Mouse (Mus musculus): ENCODE measurements around the gene Gipc3. TPM values are rescaled to one million over a fixed set of nuclear protein-coding genes. Genes with fewer than 3 reads are reported as not detected.

Gene Gipc3
- total RNA-seq, 2 experiments from 2014 or later = 2.2 to 3.3 TPM

DNA sequence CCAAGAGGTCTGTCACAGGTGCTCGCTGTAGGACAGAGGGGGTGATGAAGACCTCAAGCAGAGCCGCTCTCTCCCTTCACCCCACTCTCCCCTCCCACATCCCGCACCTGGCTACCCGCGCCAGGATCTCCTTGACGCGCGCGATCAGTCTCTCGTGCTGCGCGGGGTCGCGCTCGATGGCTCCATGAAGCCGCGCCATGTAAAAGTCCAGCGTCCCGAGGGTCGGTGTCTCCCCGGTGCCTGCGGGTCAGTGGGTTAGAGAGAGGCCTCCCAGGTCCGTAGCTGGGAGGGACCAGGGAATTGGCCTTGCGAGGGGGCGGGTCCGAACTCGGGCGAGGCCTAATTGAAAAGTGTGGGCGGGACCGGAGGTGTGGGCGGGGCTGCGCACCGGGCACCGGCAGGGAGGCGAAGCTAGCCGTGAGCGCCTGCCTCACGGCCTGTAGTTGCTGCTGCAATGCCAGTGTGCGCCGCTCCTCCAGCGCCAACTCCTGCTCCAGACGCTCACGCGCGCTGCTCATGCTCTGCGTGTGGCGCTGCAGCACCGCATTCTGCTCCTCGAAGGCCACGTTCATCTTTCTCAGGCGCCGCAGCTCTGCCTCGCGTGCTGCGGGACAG, 3.5 kb upstream of the Gipc3 start:
- peak; percentile 53 for DNase-seq

GRCm38 (mm10) chr10:81345162-81345534, 2.1 kb upstream of the Gipc3 start:
- DNase-seq = no peak

DNA sequence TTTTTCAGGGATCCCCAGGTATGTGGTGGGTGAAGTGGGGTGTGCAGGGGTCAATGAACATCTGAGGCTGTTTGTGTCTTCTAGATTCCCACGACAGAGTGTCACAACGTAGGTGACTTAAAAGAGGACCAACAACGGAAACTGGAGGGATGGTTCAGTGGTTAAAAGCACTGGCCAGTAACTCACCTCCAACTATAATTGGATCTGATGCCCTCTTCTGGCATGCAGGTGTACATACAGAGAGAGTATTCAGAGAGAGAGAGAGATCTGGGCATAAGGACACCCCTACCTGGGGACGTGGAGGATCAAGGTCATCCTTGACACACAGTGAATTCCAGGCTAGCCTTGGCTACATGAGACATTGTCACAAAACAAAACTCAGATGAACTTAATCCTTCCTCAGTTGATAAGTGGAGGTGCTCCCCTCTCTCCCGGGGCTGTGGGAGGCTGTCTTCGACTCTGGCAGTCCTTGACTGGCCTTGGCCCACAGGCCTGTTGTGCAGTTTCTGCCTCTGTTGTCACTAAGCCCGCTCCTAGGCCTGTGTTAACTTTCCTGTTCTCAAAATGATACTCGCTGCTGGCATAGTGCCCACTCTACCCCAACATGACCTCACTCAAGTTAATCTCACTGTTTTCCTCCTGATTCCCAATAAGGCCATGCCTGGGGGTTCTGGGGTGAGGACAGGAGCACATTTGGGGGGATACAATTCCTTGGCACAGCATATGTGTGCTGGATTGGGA, 1.5 kb upstream of the Gipc3 start:
- peak; percentile 58 for DNase-seq

DNA sequence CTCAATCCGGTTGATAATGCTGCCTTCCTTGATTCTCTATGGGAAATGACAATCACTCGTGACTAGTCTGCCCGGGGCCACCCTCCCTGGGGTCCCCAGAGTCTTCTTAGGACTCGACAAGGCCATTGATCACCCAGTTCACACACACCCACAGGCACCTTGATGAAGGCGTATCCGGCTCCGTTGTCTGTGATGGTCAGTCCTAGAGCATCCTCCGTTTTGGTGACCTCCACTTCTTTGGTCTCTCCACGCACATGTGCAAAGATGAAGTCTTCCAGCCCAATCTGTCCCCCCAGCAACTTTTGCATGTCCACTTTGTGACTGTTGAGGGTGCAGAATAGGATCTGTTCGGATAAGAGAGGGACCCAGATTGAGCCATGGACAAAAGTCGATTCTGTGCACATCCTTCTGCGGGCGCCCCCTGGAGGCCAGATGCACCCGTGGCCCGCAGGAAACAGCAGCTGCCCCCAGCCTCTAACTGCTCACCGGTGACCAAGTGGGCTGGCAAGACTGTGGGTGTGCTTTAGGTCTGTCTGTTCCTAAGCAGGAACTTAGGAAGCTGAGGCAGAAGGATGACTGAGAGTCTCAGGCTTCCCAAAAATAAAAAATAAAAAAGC, 1.6 kb downstream of the Gipc3 start:
- DNase-seq = peak; percentile 85

GRCm38 (mm10) chr10:81340551-81341332, 2.3 kb downstream of the Gipc3 start:
- no peak for DNase-seq

DNA sequence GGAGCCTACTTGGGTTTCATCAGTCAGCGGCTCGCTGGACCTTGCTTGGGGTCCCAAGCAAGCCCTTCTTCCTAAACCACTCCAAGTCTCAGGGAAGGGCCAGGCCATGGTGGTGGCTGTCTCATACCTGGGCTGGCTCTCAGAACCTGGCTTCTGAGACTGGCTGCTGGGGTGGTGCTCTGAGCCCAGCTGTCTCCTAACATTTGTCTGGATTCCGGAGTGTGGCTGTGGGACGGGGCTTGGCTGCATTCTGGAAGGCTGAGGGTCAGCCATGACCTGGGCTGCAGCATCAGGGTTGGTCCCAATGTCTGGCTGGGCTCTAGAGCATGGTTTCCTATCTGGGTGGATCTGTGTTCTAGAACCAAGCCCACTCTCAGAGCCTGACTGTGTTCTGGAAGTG, 6.5 kb downstream of the Gipc3 start:
- DNase-seq = no peak

- peak; percentile 68 for DNase-seq
These were observed 7.4 kb downstream of the Gipc3 start for GRCm38 (mm10) chr10:81335393-81336340.

- no peak for DNase-seq
These were observed 8.7 kb downstream of the Gipc3 start for GRCm38 (mm10) chr10:81334324-81334723.

DNA sequence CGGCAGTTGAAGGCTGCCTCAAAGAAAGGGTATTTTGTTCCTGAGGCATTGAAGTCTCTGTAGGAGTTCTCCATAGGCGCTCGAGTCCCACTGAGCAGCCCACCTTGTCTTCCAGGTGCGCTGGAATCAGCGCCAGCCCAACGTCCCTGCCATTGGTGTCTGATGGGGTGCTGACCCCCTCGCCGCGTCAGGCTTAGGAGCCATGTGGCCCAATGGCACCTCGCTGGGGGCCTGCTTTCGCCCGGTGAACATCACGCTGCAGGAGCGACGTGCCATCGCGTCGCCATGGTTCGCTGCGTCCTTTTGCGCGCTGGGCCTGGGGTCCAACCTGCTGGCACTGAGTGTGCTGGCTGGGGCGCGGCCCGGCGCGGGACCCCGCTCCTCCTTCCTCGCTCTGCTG, 10.8 kb downstream of the Gipc3 start:
- no peak for DNase-seq

DNA sequence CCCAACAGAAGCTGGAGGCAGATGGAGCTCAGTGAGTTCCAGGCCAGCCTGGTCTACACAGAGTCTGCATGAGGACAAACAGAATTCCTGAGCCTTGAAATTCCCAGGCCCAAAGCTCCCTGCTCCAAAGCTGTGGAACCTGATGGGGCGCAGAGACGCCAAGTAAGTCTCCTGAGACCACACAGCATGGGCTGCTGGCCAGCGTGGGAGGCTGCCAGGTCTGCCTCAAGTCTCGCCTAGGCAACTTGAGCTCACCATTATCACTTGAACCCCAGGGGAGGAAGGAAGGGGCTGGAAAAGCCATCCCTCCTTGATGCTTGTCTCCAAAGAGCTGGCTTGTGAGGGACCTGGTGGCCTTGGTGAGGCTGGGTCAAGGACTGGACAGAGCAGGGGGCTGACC, 13.1 kb downstream of the Gipc3 start:
- DNase-seq = peak; percentile 66

DNA sequence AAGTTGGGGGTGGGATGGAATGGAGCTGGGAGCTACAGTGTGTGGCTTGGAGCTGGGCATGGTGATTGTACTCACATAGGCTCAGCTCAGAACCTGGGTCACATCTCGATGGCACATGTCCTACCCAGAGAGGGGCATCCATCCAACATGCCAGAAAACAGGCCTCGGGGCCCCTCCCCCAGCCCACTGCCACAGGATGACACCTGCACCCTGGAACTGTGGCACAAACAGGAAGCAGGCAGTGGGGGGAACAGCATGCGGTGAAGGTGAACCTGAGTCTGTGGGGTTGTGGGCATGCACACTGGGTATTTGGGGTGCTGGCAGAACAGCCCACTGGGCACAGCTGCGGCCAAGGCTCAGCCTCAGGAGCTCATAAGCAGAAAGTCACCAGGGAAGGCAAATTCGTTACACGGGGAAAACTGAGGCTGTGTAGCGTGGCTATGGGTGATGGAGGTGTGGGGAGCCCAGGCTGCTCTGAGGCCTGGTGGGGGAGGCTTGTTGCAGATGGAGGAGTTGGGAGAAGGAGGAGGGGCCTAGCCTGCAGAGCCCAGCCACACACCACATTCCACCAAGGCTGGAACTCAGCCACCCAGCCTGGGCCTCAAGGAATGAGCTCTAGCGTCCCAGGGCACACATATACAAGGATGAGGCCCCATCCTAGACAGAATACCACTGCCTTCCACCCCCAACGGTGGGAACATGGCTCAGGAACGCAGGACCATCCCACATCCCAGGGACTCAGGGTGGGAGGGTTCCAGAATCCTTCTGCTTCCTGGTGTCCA, 13.7 kb downstream of the Gipc3 start:
- peak; percentile 72 for DNase-seq

- peak; percentile 74 for DNase-seq
These were observed 14.7 kb downstream of the Gipc3 start, which contains the start of gene Tbxa2r for GRCm38 (mm10) chr10:81328386-81328785. TSS of gene Tbxa2r (plus strand) at chr10:81328731.

GRCm38 (mm10) chr10:81327959-81328358, 15.1 kb downstream of the Gipc3 start:
- DNase-seq = no peak

GRCm38 (mm10) chr10:81326858-81327257, 16.2 kb downstream of the Gipc3 start:
- DNase-seq = peak; percentile 67

- DNase-seq = no peak
These were observed 17.3 kb downstream of the Gipc3 start for GRCm38 (mm10) chr10:81325781-81326180.

GRCm38 (mm10) chr10:81325176-81325575, 17.9 kb downstream of the Gipc3 start:
- DNase-seq = no peak

GRCm38 (mm10) chr10:81323791-81324530, 19.1 kb downstream of the Gipc3 start:
- no peak for DNase-seq

DNA sequence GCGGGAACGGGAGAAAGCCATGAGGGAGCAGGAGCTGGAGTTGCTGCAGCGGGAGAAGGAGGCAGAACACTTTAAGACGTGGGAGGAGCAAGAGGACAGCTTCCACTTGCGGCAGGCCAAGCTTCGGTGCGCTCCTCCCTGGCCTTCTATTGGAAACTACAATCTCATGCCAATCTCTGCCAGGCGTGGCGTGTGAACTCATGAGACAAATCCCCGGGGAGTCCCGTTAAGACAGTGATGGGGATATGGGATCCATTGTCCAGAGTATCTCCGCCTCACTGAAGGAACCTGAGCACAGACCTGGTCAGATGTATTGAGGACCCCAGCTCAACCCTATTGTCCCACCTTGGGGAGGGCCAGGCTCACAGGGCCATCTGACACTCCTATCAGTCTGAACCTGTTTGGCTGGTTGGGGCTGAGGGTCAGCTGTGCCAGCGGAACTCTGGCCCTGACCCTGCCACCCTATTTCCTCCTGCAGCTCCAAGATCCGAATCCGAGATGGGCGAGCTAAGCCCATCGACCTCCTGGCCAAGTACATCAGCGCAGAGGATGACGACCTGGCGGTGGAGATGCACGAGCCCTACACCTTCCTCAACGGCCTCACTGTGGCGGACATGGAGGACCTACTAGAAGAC, 19.8 kb downstream of the Gipc3 start:
- DNase-seq = no peak

DNA sequence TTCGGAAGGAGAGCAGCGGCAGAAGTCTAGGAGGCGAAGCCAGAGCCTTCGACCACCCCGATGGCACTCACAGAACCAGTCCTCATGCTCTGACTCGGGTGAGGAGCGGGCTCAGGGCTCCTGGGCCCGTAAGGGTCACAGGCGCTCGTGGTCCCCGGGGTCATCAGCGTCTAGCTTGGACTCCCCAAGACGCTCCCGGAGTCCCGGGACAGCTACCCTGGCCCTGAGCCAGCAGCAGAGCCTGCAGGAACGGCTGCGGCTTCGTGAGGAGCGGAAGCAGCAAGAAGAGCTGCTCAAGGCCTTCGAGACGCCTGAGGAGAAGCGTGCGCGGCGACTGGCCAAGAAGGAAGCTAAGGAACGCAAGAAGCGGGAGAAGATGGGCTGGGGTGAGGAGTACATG, 20.6 kb downstream of the Gipc3 start:
- DNase-seq = no peak

- DNase-seq = no peak
These were observed 21.6 kb downstream of the Gipc3 start for GRCm38 (mm10) chr10:81321436-81321835.
